Mouse (Mus musculus) right cerebral cortex, postnatal 14 days (tissue): ENCODE results near the gene Tpo.
A peak's percentile ranks its signal among the peaks of the same experiment; 100 is the strongest.

ENCODE experiments used
- DNase-seq: peaks from one replicate; pipeline ENCODE4 v3.0.0; 2022

Gene Tpo

DNA sequence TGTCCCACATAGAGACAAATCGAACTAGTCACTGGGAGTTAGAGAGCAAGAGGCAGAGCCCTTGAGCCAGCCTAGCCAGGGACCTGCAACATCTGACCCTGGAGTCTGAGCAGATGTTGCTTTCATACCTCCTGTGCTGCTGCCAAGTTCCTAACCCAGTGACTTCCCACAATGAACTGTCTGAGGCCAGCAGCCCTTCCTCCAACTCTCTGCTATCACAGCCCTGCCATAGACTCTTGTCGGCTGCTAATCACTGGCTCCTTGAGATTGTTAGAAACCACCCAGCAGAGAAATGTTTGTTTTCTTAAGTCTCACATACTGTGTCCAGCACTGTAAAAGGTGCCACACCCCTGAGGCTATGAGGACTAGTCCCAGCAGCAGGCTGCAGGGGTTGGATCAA, 56.1 kb downstream of the Tpo start:
- no peak for DNase-seq

DNA sequence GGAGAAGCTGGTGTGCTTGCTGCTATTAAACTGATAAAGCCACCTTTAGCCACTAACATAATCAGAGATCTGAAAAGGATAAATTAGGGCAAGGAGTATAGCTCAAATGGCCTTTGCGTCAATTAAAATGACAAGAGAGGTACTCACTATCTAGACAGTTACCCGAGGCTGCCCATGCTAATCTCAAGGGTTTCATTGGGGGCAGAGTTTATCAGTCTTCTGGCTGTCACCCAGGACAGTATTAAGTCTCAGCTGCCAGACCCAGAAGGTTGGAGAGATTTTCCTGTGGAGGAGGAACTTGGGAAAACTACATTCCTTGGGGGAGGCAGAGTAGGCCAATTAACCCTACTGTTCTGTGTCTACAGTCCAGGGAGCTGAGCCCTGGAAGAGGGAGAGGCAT, 63.1 kb downstream of the Tpo start:
- no peak for DNase-seq

DNA sequence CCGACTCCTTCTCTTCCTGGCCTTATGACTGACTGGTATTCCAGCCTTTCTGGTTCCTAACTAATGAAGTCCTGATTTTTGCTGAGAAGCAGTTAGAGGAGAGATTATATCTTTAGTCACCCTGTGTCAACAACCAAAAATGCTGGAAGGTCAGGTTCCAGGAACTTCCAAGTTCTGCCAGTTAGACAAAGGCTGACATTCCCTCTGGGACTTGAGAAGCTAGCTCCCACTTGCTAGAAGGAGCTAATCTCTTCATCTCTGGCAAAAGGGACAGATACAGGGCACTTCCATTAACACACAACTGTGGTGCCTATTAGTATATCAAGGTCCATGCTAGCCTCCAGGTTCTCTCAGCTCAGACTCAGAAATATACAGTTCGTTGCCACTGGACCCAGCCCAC, 64.6 kb downstream of the Tpo start:
- no peak for DNase-seq

DNA sequence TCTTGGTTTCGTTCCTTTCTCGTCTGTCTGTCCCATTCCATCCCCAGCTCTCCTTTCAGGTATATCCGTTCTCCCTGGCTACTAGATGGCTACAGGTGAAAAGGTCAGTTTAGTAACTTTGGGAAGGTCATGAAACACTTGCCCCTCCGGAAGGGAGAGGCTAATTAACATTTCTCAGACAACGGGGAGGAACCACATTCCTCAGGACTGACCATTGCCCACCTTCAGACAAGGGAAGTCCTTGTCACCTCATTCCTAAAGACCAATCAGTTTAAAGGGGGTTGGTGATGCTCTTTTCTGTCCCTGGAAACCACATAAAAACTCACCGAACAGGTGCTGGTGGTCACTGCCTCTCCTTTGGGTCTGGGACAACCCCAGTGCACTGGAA, 70.3 kb downstream of the Tpo start:
- DNase-seq: no peak

DNA sequence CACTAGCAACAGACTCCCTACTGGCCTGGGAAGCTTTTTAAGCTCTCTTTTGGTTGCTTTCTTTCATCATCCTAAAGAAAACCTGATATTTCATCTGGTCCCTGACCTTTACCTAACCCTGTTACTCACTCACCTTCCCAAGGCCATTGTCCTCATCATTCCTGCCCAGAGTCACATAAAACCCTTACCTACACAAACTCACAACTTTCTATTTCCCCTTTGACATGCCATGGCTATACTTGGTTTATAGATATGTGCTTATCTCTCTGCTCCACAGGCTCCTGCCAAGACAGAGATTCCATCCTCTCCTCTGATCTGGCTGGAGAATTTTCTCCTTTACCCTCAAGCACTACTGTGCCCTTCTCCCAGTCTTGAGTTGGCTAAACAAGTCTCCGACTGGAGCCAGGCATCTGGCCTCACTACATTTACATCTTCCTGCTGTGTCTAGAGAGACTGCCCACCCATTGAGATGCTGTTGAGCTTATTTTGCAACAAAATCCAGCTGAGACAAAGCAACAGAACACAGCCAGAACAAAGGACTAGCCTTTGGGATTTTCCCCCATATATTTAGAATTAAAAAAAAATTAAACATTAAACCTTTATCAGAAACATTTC, 70.8 kb downstream of the Tpo start:
- no peak for DNase-seq

DNA sequence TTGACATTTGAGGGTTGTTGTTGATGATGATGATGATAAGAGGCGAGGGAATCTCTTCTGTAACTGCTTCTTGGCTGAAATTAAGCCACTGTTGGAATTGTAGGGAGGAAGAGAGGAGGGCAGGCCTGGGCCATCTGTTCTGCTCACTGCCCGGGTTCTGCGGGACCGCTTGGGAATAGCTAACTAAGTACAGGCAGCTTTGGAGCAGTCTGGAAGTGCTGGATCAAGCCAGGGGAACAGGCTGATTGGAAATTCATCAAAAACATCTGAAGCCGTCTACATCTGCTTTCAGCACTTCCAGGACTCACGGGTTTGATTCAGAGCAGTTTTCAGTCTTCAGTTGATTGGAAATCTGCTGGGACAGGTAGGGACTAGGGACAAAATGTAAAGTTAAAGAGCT, 74.4 kb downstream of the Tpo start:
- DNase-seq: no peak

DNA sequence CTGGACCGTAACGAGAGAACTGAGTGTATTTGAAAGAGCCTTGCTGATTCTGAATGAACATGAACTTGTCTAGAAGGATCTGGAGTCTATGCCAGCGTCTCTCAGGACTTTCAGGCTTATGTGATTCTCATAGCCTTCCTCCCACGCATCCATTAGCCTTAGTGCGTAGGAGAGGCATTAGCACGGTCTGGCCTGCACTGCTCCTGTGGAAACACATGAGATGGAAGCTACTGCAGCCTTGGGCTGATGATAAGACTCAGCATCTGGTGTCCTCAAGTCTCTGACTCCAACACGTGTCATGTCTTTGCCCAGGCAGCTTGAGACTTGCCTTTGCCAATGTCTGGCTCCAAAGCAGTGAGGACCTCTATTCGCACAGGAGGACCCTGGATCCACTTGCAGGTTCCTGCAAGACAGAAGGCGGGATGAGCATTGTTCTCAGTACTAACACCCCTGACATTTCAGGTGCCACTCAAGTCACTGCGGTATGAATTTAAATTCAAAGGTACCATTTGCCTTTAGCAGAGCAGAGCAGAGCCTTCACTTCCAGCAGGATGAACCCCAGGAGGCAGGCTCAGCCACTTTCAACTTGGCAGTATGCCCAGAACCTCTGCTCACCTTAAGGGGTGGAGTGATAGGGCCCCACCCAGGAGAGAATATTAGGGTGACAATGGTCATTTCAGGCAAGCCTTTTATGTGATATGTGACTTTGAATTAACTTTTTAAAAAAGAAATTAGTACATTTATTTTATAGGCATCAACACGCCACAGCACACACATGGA, 77.5 kb downstream of the Tpo start:
- DNase-seq: no peak

DNA sequence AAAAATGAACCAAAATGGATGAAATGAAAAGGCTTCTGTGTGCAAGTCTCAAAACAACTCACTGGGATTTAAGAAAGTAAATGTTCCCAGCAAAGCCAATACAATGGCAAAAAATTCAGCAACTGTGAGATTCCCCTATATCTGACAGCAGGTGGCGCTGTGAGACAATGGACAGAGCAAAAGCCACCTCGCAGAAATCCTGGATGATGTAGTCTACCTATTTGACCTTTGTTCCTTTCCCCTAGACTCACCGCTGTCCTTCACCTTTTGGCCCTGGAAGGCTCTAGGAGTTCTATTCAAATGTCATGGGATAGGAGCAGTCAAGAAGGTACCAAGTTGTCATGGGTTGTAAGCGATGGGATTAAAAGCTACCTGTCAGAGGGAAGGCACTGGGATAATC, 82.2 kb downstream of the Tpo start:
- peak; percentile 66 for DNase-seq

DNA sequence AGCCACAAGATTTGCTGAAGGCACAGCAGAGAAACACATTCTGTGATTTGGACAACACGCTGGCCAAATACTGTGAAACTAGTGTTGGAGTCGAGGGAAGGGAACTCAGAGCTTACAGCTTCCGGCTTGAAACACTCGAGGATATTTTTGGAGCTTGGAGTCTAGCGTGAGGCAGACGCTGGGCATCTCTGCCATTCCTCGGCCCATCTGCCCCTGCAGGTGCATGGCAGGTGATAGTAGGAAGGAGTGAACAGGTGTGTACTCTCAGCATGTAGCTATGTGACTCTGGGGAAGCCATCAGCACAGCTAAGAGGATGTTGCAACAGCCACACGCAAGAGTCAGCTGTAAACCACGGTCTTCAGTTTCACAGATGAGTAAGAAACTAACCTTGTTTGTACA, 82.6 kb downstream of the Tpo start:
- DNase-seq: no peak

DNA sequence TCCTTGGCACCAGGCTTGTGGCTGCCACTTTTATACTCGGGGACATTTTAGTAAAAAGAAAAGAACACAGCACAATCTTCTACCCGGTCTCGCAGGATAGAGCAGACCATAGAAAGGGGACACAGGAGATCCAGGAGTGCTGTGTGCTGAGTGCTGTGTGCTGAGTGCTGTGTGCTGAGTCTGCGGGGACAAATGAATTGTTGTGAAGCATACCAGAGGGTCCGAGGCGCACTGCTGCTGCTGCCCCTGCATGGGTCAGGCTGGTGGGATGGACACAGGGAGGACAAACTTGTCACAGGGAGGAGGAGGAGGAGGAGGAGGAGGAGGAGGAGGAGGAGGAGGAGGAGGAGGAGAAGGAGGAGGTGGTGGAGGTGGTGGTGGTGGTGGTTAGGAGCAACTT, 83.6 kb downstream of the Tpo start:
- no peak for DNase-seq

DNA sequence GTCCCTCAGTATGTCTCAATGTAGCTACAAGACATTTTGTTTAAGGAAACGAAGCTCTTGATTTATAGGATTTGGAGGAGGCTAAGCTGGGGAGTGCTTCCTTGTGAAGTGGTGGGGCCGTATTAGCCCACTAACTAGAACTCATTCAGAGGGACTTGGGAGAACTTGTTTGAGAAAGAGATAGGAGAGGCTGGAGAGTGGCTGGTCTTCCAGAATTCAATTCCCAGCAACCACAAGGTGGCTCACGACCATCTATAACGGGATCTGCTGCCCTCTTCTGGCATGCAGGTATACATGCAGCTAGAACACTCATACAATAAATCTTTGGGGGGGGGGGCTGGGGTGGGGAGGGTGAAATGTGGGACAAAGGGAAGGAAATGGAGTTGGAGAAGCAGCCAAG, 92.3 kb downstream of the Tpo start:
- DNase-seq: no peak

DNA sequence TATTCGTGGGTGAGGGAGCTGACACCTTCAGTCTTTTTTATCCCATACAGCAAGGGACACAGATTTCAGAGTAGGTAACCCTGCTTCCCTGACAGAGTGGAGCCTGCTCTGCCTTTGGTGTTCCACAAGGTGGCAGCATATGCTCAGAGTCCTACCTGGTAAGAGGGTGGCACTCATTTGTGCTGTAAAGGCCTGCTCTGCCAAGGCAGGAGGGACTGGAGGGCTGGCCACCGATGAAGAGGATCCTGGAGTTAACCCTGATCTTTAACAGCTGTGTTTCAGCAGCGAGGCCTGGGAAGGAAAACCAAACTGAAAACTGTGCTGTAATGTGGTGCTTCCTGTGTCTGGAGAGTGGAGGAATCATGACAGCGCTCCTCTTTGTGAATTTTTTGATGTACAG, 92.9 kb downstream of the Tpo start:
- DNase-seq: peak; percentile 42

DNA sequence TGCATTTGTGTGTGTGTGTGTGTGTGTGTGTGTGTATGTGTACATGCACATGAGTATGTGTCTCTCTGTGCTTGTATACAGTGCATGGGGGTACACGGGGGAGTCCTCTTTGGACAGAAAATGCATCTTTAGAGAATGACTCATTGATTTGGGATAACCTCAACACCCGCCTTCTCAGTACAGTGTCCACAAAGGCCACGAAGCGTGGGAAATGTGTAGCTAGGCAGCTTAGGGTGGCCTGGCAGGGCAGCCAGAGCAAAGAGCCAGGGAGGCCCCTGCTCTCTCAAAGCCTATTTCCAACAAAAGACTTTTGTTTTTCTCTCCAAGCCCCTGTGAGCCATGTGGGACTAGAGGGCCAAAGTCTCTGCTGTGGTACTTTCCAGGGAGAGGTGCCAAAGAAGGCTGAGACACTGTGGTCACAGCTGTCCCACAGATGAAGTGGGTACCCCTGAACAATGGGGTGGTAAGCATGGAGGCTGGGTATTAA, 95.8 kb downstream of the Tpo start:
- DNase-seq: no peak

DNA sequence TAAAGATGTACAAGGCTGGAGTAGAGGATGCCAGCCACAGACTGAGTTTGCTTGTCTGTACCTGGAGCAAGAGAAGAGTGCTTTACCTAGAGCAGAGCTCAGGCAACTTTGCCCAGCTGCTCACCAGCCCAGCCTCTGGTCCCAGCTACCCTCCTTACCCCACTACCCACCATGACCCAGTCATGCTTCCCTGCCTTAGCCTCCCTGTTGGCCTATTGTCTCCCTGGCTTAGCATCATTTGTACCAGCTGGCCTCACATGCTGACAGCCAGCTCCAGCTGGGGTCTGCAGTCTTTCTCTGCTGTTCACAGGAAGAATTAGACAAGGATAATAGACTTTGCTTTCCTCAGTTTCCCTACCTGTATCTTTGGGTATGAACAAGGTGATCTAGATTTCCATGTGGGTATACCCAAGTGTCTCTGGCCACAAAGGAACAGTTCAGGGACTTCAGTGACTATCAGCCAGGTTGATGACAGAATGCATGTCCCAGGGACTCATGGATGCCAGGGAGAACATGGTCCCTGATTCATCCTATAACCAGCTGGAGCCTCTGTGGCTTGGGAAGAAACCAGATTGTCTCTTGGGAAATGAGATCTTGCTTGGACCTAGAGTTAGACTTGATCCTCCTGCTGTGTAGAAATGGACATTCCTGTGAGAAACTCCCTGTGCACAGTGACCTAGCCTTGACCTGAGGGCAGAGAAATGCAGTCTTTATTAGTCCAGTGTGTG, 96.4 kb downstream of the Tpo start:
- DNase-seq: no peak

DNA sequence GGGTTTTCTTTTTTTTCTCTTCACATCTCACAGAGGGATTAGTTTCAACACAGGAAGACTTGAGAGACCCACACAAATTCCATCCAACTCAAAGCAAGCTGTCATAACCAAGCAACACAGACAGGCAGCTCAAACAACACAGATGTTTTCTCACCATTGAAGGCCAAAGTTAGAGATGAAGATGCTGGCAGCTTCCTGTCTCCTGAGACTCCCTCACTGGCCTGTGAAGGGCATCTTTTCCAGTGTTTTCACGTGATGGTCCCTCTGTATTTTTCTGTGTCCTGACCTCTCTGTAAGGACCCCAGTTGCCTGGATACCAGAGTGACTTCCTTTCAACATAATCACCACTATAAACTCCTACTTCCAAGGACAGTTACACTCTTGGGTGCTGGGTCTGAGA, 97.0 kb downstream of the Tpo start:
- no peak for DNase-seq

DNA sequence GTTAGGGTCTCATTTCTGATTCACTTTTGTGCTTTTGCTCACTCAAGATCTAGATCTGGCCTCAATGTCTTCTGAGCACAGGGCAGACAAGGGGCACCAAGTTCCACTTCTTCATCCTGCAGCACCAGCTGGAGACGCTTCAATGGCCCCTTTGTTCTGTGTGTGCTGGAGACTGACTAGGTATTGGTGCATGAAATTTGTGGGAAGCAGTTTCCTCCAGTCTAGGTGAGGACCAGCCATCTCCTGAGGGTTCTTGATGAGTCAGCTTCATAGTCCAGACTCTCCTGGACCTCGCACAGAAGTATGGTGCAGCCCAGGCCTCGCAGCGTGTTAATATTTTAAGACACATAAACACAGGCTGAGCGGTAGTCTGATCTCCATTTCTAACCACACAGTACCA, 97.7 kb downstream of the Tpo start:
- no peak for DNase-seq

DNA sequence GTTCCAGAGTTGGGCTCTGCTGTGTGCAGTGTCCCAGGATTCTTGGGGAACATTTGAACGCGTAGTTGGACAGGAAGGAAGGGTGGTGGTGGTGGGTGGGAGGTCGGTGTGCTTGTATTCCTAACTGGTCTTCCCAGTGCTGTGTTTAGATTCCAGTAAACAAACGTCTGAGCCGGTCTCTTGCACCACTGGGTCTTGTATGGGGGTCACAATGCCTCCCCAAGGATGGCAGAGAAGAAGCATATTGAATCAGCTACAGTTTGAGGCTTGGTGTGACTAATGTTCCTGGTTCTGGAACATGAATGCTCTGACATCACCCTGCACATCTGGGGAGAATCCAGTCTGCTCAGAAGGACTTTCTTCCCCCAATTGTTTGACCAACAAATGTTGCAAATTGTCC, 101.9 kb downstream of the Tpo start:
- DNase-seq: no peak

DNA sequence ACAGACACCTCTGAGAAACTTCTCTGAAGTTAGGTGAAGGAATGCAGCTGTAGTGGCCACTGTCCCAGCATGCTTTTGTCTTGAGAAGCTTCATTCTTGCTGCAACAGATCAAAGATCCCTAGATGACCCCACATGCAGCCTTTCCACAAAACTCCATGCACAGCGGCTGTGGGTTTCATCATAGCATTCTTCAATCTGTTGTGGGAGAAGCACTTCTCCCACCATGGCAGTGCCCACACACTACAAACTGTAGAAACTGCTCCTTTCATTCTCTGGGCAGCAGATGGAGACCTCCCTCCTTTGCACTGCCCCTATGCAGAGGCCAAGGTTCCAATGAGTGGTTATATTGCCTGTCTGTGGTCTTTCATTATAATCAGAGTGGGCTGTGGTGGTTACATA, 103.3 kb downstream of the Tpo start:
- DNase-seq: no peak

DNA sequence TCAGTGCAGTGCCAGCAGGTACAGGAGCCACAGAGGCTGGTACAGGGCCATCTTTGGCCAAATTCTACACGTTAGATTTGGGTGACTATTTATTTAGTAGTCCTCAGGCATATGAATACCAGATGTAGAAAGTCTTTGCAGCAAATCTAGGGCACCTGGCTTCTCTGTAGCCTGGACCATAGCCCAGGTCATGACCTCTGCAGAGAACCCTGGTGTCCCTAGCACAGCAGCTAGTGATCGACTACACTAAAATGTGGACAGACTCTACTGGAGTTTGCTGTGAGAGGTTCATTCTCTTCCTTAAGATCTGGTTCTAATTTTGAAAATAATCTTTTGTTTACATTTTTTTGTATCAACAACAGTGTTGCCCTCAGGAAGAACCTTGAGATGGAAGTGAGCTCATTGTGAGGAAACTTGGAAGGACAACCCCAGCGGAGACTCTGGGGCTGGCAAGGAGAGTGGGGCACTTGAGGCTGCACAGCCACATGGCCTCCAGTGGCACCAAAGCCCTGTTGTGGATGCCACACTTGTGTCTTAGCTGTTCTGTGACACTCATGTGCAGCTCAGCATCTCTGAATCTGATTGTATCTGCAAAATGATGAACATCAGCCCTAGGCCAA, 104.6 kb downstream of the Tpo start:
- DNase-seq: no peak

DNA sequence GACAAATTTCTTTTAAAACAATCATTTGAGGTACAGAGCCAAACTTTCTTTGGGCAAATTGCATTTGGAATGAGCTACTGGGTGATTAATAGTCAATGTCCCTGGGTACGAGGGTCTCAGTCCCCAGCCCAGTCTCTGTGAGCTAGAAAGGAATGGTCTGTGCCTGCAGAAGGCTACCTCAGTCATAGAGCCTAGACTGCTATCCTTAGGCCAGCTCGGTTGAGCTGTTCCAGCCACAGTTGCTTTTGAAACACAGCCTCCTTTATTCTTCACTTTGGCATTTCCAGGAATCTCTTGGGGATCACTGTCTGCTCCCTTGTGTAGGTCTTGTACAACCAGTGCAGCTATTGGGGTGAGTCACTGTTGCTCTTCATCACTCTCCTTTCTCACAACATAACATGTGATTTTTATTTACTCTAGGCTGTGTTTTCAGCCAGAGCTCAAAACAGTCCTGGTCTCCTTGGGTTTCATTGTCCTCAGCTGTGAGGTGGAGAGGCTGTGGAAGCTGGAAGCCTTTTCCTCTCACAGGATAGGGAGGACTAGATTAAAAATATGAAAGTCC, 108.1 kb downstream of the Tpo start:
- no peak for DNase-seq

DNA sequence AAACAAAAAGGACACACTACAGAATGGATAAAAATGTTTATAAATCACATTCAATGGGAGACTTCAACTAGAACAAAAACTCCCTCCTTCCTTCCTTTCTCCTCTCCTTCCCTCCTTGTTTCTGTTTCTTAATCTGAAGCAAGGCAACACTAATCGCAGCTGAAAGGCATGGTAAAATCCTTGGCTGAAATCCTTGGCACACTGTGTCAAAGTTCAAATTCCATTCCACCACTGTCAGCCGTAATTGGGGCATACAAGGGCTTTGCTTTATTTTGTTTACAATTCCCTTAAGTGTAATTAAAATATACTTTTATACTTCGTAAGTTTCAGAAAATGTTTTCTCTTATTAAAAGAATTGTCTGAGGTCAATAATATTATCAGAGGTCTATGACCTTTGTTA, 108.9 kb downstream of the Tpo start:
- no peak for DNase-seq

DNA sequence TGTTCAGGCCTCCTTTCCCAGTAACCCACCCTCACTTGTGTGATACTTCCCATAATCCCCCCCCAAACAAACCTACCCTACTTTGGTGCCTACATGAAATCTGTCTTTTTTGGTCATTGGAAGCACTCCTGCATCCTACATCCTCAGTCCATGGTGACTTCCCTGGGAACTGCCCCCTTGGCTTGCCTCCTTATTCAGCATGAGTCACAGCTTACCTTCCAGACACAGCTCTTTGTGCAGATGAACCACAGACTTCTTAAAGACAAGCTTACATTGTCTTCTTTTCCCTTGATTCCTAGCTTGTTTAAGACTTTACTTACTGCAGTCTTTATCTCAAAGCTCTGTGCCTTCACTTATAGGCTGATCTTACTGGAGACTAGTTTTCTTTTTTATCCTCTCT, 112.0 kb downstream of the Tpo start:
- DNase-seq: no peak

DNA sequence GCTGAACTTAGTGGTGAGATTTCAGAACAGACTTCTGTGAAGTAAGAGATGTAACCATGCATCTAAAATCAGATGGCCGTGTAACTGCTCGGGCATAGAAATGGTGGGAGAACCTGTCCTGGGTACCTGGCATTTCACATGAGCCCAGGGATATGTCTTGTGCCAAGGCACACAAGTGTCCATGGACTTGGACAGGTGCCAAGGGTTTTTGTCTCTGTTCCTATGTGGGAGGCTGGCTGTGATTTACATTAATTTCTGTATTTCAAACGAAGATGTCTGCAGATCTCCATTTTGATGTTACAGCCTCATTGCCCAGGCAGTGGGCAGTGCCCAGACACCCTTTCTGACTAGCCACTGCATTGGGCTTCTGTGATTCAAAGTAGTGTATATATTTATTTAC, 115.3 kb downstream of the Tpo start:
- DNase-seq: no peak

DNA sequence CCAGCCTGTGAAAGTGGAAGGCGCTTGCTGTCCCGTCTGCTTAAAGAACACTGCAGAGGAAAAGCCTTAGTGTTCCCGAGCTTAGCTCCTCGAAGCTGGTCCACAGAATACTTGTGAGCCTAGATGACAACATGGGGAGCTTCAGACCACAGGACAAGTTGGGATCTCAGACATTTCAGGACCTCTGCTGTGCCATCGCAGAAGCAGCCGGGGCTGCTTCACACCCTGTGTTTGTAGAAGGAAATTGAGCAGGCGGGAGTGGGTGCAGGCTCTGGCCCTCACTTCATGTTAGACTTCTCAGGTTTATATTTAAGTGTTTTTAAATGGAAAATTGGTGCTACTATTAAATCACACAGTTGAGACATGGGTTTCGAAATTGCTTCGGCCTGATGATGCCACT, 116.9 kb downstream of the Tpo start:
- no peak for DNase-seq
